ENCODE assay signal across 11 mouse cellular contexts in the genomic region with DNA sequence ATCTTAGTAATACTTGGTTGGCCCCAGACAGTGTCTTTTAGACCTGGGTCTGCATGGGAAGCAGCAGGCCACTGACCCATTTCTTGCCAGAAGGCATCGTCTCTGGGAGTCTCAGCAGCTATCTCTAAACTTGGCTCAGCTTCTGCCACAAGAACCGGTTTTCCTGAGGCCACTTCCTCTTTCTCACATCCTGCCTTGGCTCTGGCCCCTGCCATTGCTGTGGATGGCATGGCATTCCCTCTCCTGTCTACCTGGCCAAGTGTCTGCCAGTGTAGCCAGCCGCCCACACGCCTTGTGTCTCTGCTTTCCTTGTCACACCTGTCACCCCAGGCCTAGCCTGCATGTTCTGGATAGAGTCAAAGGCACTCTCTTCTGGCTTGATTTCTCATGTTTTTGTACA. TPM values are rescaled to one million over a fixed set of nuclear protein-coding genes. Genes with fewer than 3 reads are reported as not detected.
A peak's percentile ranks its signal among the peaks of the same experiment; 100 is the strongest.
DNase-seq lines count a peak whose midpoint lies in the region; ATAC-seq lines count a peak whose summit lies in the region.
"Had no signal": no experiment of that assay in that cellular context is flagged by ENCODE, and none has a peak within 500 bp of the region (broad histone marks: within the 10 kb centered on the region; RNA-seq: fewer than 3 reads in every experiment).

No protein-coding gene starts in this region.

- WGBS in heart, embryonic 11.5 days (ENCODE audit: insufficient replicate concordance), result 49% methylated on average over 4 of the region's 4 CpGs

- H3K36me3 ChIP-seq in heart, embryonic 11.5 days (ENCODE audit: control insufficient read depth, insufficient read depth, low read length), result no peaks in the 10 kb centered on the region

- H3K27ac ChIP-seq in heart, embryonic 11.5 days (ENCODE audit: low read depth, low read length), result no peak overlapping the region

- ATAC-seq in heart, embryonic 11.5 days (replicated peaks; ENCODE audit: insufficient number of reproducible peaks, low FRiP score, low TSS enrichment), result no peak
- no peak for ATAC-seq in frontal cortex, adult (ENCODE audit: low TSS enrichment)
- ATAC-seq in CD4-positive, CD25-positive, alpha-beta regulatory T cell, adult 4 months, result no peak
- ATAC-seq in activated CD4-positive, CD25-positive, alpha-beta regulatory T cell, adult 4 months, result no peak

- H3K4me3 ChIP-seq in heart, embryonic 11.5 days (ENCODE audit: low read depth, low read length), result no peak overlapping the region

- peak; percentile 1 to 2 for DNase-seq in heart, postnatal 14 days
- DNase-seq in 416B (ENCODE audit: low read depth), result peak; percentile 43
- DNase-seq in MEL-GATA-1-ER (ENCODE audit: extremely low read depth, low read depth), result peak; percentile 56
- DNase-seq in gonadal fat pad, adult 2 months (ENCODE audit: low read depth), result peak; percentile 24
- DNase-seq: lung, adult 18-20 months had no signal

- no peak overlapping the region for H3K4me2 ChIP-seq in heart, embryonic 11.5 days

- no peaks in the 10 kb centered on the region for H3K9me3 ChIP-seq in heart, embryonic 11.5 days (replicated peaks; ENCODE audit: control insufficient read depth, low read length)

- intact Hi-C loops in heart, postnatal 14 days (cut with DNase I), result no loop called here

- H3K4me1 ChIP-seq in heart, embryonic 11.5 days (ENCODE audit: control insufficient read depth, insufficient read depth, low read length), result no peaks in the 10 kb centered on the region

- no peak overlapping the region for H3K9ac ChIP-seq in heart, embryonic 11.5 days (ENCODE audit: low read depth, low read length)

- H3K27me3 ChIP-seq in heart, embryonic 11.5 days (ENCODE audit: control insufficient read depth, insufficient read depth, low read length), result no peaks in the 10 kb centered on the region

RNA-seq across cellular contexts. Expression of a gene that starts 17.1 kb away (rescaled TPM):
- total RNA-seq in heart, postnatal 14 days (2021), result not detected
- not detected in 2 replicates for polyA plus RNA-seq in heart, embryonic 11.5 days (2014; fragmentation: Nextera tagmentation; extraction: Ambion mirVana)
- not detected in 2 replicates for polyA plus RNA-seq in gonadal fat pad, adult 2 months (2012; rRNA removed)
- polyA plus RNA-seq in CD4-positive, CD25-positive, alpha-beta regulatory T cell, adult 4 months (2017; shearing (Covaris generic)), result not detected
- under 1 TPM in 1 of 2 experiments, not detected in 1; 0.32 TPM for polyA plus RNA-seq in activated CD4-positive, CD25-positive, alpha-beta regulatory T cell, adult 4 months (2017; shearing (Covaris generic))
- polyA plus RNA-seq: embryonic facial prominence, embryonic 11.5 days; large intestine, adult 2 months had no signal

Comparison
In these comparisons a context has a peak if more than half of its experiments do, and no peak if none do; other contexts are left out.
1. DNase-seq: peak in every context shown above with its lines; median percentile 56 in MEL-GATA-1-ER; 43 in 416B; 24 in gonadal fat pad, adult 2 months; 2 in heart, postnatal 14 days.